Mouse (Mus musculus) kidney, postnatal 0 days (tissue): ENCODE measurements around the gene Spryd3. TPM values are rescaled to one million over a fixed set of nuclear protein-coding genes. Genes with fewer than 3 reads are reported as not detected.
A peak's percentile ranks its signal among the peaks of the same experiment; 100 is the strongest.

Experiments used
- ATAC-seq: fragments of 200-750 bp; cut with Nextera tagmentation; replicated peaks from 2 replicates; pipeline ENCODE4 v1.8.0; 2017; ENCODE audit warnings: low read depth, moderate number of reproducible peaks, moderate TSS enrichment, moderate library complexity; ENCODE audit not compliant: low FRiP score
- DNase-seq: peaks from one replicate; pipeline ENCODE4 v3.0.0-alpha.2; 2016; ENCODE audit warnings: low spot score
- H3K27ac ChIP-seq: fragments of 300-500 bp; sonication (generic); 2 replicates; pipeline ENCODE4 v1.5.1; 2014; ENCODE audit warnings: mild to moderate bottlenecking
- H3K27me3 ChIP-seq: fragments of 300-500 bp; sonication (generic); 2 replicates; pipeline ENCODE4 v1.6.1; 2014; ENCODE audit warnings: low read length, mixed read lengths; ENCODE audit not compliant: insufficient read depth
- H3K36me3 ChIP-seq: fragments of 300-500 bp; sonication (generic); 2 replicates; pipeline ENCODE4 v1.6.1; 2014; ENCODE audit warnings: low read length, mixed read lengths; ENCODE audit not compliant: insufficient read depth
- H3K4me1 ChIP-seq: fragments of 300-500 bp; sonication (generic); replicated peaks from 2 replicates; pipeline ENCODE4 v1.6.1; 2014; ENCODE audit warnings: antibody characterized with exemption, low read length, mixed read lengths; ENCODE audit not compliant: insufficient read depth
- H3K4me2 ChIP-seq: fragments of 300-500 bp; sonication (generic); 2 replicates; pipeline ENCODE4 v1.6.1; 2014; ENCODE audit warnings: mild to moderate bottlenecking, low read length, moderate library complexity, mixed read lengths
- H3K4me3 ChIP-seq: fragments of 300-500 bp; sonication (generic); replicated peaks from 2 replicates; pipeline ENCODE4 v1.5.1; 2014; ENCODE audit warnings: low read depth, low read length
- H3K9ac ChIP-seq: fragments of 300-500 bp; sonication (generic); 2 replicates; pipeline ENCODE4 v1.6.1; 2014; ENCODE audit warnings: low read depth, low read length
- H3K9me3 ChIP-seq: fragments of 300-500 bp; sonication (generic); replicated peaks from 2 replicates; pipeline ENCODE4 v1.6.1; 2016; ENCODE audit warnings: low read length, inconsistent platforms, mixed read lengths
- CTCF ChIP-seq: IDR thresholded peaks from 2 replicates; pipeline ENCODE4 v1.5.1; 2016; ENCODE audit warnings: antibody characterized with exemption, low read depth, mild to moderate bottlenecking, moderate library complexity
- WGBS: fragments of 180-500 bp; shearing (Covaris S2); extraction: QIAGEN DNeasy Blood & Tissue Kit; methylation state at CpG from one replicate; pipeline ENCODE4 v1.1.7; 2014; 5-methylcytosine and 5-hydroxymethylcytosine counted together
- polyA plus RNA-seq: library from polyadenylated mRNA; unstranded; fragments of >200 nt; fragmentation: Nextera tagmentation; extraction: Ambion mirVana; gene quantifications from 2 replicates; pipeline ENCODE4 v1.2.1, GENCODE M21; 2015

Spryd3 gene
- polyA plus RNA-seq, 1 experiment from 2014 or later, result 14.3 TPM

DNA sequence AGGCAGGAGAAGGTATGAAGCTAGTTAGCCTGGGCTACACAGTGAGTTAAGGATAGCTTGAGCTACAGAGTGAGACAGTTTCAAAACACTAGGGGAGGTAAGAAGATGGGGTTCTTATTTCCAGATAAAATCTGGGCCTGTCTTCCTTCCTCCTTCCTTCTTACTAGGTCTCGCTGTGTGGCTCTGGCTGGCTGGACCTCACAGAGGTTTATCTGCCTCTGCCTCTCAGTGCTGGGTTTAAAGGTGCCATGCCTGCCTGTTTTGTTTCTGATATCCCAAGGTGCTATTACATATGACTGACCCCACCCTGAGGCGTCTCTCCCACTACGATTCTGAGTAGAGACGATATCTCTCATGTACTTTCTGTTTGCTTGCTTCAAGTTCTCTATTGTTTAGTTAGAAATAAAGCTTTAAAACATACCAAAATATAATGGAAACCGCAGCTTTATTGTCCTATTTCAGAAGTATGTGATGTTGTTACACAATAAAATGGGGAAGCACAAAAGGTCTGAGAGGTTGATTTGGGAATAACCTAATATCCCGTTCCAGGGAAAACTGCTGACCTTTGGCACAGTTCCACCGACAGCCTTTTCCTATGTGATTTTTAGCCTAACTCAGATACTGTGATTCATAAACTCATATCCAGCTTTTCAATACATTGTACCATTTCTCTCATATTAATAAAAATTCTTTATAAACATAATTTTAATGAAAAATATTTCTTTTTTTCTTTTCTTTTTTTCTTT is 40.7 kb upstream of the Spryd3 start:
- Histone ChIP-seq H3K27me3 (no peaks in the 10 kb centered on the region), H3K27ac (no peak overlapping the region), H3K4me3 (no peak overlapping the region), H3K4me2 (no peak overlapping the region), H3K9ac (no peak overlapping the region), H3K36me3 (0 out of 2 replicates have a peak, but pooled peaks cover 5% of the 10 kb centered on the region), H3K9me3 (no peaks in the 10 kb centered on the region), H3K4me1 (no peaks in the 10 kb centered on the region)
- ATAC-seq (no peak), DNase-seq (no peak)
- 75% methylated on average over 7 of the region's 7 CpGs for WGBS
- no peak for TF ChIP-seq CTCF

DNA sequence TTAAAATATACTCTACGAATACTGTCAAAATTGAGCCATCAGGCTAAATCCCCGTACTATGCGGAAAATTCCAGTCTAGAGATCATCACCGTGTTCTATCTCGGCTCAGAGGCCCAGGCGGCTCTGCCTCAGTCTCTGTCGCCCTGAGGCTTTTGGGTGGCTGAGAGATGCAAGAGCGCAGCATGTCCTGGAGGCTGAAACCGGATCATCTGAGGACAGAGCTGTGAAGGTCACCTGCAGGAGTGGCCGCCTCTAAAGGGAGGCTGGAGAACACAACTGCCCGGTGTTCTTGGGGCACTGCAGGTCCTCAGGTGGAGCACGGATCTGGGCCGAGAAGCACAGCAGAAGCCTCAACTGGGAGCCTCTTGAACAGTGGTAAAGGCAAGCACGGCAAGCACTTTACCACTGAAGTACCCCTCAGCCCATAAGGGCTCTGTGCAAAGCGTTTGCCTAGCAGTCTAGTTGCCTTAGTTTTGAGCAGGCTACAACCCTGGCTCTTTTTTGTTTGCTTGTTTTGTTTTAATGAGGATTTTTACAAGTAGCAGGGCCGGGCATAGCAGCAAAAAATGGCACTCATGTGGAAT is 39.8 kb upstream of the Spryd3 start:
- WGBS, result 80% methylated on average over 16 of the region's 16 CpGs
- no peak overlapping the region for H3K27ac ChIP-seq
- TF ChIP-seq CTCF, result no peak
- no peak overlapping the region for H3K4me3 ChIP-seq
- DNase-seq (no peak), ATAC-seq (no peak)
- no peaks in the 10 kb centered on the region for H3K4me1 ChIP-seq
- no peak overlapping the region for H3K9ac ChIP-seq
- H3K9me3 ChIP-seq, result no peaks in the 10 kb centered on the region
- H3K36me3 ChIP-seq, result 0 out of 2 replicates have a peak, but pooled peaks cover 5% of the 10 kb centered on the region
- H3K4me2 ChIP-seq, result no peak overlapping the region
- H3K27me3 ChIP-seq, result no peaks in the 10 kb centered on the region

DNA sequence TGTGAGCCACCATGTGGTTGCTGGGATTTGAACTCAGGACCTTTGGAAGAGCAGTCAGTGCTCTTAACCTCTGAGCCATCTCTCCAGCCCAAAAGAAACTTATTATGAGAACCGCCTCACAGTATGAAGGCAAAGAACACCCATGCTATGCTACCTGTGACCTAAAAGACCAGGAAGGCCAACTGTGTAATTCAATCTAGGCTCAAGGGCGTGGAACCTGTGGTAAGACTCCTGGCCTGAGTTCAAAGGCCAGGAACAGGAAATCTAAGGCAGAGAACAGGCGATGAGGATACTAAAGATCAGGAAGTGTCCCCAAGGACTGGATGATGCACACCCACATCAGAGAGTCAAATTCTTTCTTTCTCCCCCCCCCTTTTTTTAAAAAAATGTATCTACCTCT is 37.5 kb upstream of the Spryd3 start:
- no peaks in the 10 kb centered on the region for H3K9me3 ChIP-seq
- TF ChIP-seq CTCF, result no peak
- H3K4me3 ChIP-seq, result no peak overlapping the region
- no peak overlapping the region for H3K4me2 ChIP-seq
- 66% methylated on average over 3 of the region's 3 CpGs for WGBS
- DNase-seq (no peak), ATAC-seq (no peak)
- no peak overlapping the region for H3K27ac ChIP-seq
- H3K4me1 ChIP-seq, result no peaks in the 10 kb centered on the region
- H3K36me3 ChIP-seq, result 0 out of 2 replicates have a peak, but pooled peaks cover 5% of the 10 kb centered on the region
- no peak overlapping the region for H3K9ac ChIP-seq
- H3K27me3 ChIP-seq, result no peaks in the 10 kb centered on the region

DNA sequence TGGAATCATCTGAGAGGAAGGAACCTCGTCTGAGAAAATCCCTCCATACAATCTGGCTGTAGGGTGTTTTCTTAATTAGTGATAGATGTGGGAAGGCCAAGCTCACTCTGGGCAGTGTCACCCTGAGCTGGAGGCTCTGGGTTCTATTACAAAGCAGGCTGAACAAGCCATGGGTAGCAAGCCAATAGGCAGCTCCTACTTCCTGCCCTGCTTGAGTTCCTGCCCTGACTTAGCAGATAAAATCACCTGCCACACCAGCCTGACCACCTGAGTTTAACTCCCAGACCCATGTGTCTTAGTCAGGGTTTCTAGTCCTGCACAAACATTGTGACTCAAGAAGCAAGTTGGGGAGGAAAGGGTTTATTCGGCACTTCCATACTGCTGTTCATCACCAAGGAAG is 33.0 kb upstream of the Spryd3 start:
- Histone ChIP-seq H3K9ac (no peak overlapping the region), H3K4me2 (no peak overlapping the region), H3K9me3 (no peaks in the 10 kb centered on the region), H3K36me3 (no peaks in the 10 kb centered on the region), H3K27me3 (no peaks in the 10 kb centered on the region), H3K4me1 (peaks cover 7% of the 10 kb centered on the region; the same call in 1 of the 2 replicates), H3K27ac (no peak overlapping the region), H3K4me3 (no peak overlapping the region)
- ATAC-seq (no peak), DNase-seq (no peak)
- no peak for TF ChIP-seq CTCF
- WGBS, result 33% methylated on average over 2 of the region's 2 CpGs

DNA sequence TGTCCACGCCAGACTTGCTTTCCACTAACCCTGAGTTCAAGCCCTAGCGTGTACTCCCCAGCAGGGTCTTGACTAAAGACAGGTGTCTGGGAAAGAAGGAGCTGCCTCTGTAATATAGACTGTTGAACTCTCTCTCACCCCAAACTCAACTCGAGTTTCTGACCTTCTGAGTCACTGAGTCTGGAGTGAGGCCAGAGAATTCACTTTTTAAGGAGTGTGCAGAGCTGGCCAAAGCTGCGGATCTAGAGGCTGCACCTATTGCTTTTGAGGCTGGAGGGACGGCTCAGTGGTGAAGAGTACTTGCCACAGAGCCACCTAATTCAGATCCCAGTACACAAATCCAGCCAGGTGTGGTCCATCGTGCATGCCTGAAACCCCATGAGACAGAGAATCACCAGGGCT is 31.6 kb upstream of the Spryd3 start:
- peak; percentile 89 for DNase-seq
- H3K9ac ChIP-seq, result no peak overlapping the region

DNA sequence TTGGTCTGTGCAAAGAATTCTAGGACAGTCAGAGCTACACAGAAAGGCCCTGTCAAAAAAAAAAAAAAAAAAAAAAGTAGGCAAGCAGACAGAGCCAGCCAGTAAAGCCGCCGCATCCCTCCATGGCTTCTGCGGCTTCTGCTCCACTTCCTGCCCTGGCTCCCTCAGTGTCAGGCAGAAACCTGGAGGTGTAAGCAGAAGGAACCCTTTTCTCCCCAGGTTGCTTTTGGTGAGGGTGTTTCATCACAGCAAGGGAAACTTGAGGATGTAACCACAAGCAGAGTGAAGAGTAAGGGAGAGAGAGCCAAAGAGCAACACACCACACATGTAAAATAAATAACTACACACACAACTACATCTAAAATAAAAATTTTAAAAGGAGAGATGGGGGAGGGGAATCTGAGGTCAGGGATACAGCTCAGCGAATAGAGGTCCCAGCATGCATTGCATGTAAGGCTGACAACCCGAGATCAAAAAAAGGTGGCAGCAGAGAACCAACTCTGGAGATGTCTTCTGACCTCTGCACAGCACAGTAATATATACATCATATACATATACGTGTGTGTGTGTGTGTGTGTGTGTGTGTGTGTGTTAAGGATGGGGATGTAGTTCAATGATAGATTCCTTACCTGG is 29.6 kb upstream of the Spryd3 start:
- ATAC-seq (no peak), DNase-seq (no peak)
- Histone ChIP-seq H3K27ac (no peak overlapping the region), H3K27me3 (no peaks in the 10 kb centered on the region), H3K4me2 (no peak overlapping the region), H3K36me3 (no peaks in the 10 kb centered on the region), H3K4me3 (no peak overlapping the region), H3K4me1 (peaks cover 7% of the 10 kb centered on the region; the same call in 1 of the 2 replicates), H3K9me3 (no peaks in the 10 kb centered on the region), H3K9ac (no peak overlapping the region)
- no peak for TF ChIP-seq CTCF
- 33% methylated on average over 6 of the region's 6 CpGs for WGBS

More for the DNA sequence above, 31.6 kb upstream of the Spryd3 start:
- Histone ChIP-seq H3K4me3 (no peak overlapping the region), H3K4me2 (no peak overlapping the region), H3K36me3 (no peaks in the 10 kb centered on the region), H3K4me1 (peaks cover 7% of the 10 kb centered on the region; the same call in 1 of the 2 replicates), H3K9me3 (no peaks in the 10 kb centered on the region), H3K27ac (peak overlapping the region; percentile 42; the same call in 1 of the 2 replicates), H3K27me3 (no peaks in the 10 kb centered on the region)
- peak; percentile 74 for ATAC-seq
- TF ChIP-seq CTCF, result no peak
- WGBS, result 11% methylated on average over 6 of the region's 6 CpGs
